Mouse (Mus musculus): ENCODE data around the gene Mthfr.
A peak's percentile ranks its signal among the peaks of the same experiment; 100 is the strongest.

Gene Mthfr

GRCm38 (mm10) chr4:148038600-148039253 lies at the start of gene Mthfr, which contains the start of gene Clcn6:
Gene Mthfr, plus strand, starts transcription at chr4:148039077.
Gene Clcn6, minus strand, starts transcription at chr4:148038821.
- peak; percentile 99 for DNase-seq (ENCODE audit: low read depth)

- no peak for DNase-seq (ENCODE audit: low read depth)
Measured at GRCm38 (mm10) chr4:147993571-147994095, 45.2 kb upstream of the Mthfr start.

GRCm38 (mm10) chr4:147995311-147995710 lies 43.6 kb upstream of the Mthfr start:
- no peak for DNase-seq (ENCODE audit: low read depth)

- no peak for DNase-seq (ENCODE audit: low read depth)
Measured at GRCm38 (mm10) chr4:148000202-148000772, 38.6 kb upstream of the Mthfr start, which contains the start of gene Nppa. Gene Nppa, plus strand, starts transcription at chr4:148000722.

GRCm38 (mm10) chr4:148001013-148001789 lies 37.7 kb upstream of the Mthfr start:
- DNase-seq (ENCODE audit: low read depth), result no peak

GRCm38 (mm10) chr4:148001866-148002265 lies 37.0 kb upstream of the Mthfr start:
- no peak for DNase-seq (ENCODE audit: low read depth)

- DNase-seq (ENCODE audit: low read depth), result no peak
Measured at GRCm38 (mm10) chr4:148004361-148004760, 34.5 kb upstream of the Mthfr start.

GRCm38 (mm10) chr4:148008412-148008811 lies 30.5 kb upstream of the Mthfr start:
- DNase-seq (ENCODE audit: low read depth), result peak; percentile 8

GRCm38 (mm10) chr4:148009641-148010040 lies 29.2 kb upstream of the Mthfr start:
- no peak for DNase-seq (ENCODE audit: low read depth)

GRCm38 (mm10) chr4:148011332-148011731 lies 27.5 kb upstream of the Mthfr start:
- DNase-seq (ENCODE audit: low read depth), result no peak

GRCm38 (mm10) chr4:148012216-148012615 lies 26.7 kb upstream of the Mthfr start:
- no peak for DNase-seq (ENCODE audit: low read depth)

- no peak for DNase-seq (ENCODE audit: low read depth)
Measured at GRCm38 (mm10) chr4:148015418-148015817, 23.5 kb upstream of the Mthfr start.

GRCm38 (mm10) chr4:148016981-148017380 lies 21.9 kb upstream of the Mthfr start:
- DNase-seq (ENCODE audit: low read depth), result no peak

GRCm38 (mm10) chr4:148018410-148018809 lies 20.5 kb upstream of the Mthfr start:
- DNase-seq (ENCODE audit: low read depth), result no peak

- DNase-seq (ENCODE audit: low read depth), result no peak
Measured at GRCm38 (mm10) chr4:148024003-148024402, 14.9 kb upstream of the Mthfr start.

- no peak for DNase-seq (ENCODE audit: low read depth)
Measured at GRCm38 (mm10) chr4:148029297-148029696, 9.6 kb upstream of the Mthfr start.

GRCm38 (mm10) chr4:148030506-148030905 lies 8.4 kb upstream of the Mthfr start:
- DNase-seq (ENCODE audit: low read depth), result no peak

- DNase-seq (ENCODE audit: low read depth), result peak; percentile 32
Measured at GRCm38 (mm10) chr4:148033858-148034410, 4.9 kb upstream of the Mthfr start.

GRCm38 (mm10) chr4:148035440-148035839 lies 3.4 kb upstream of the Mthfr start:
- DNase-seq (ENCODE audit: low read depth), result no peak

GRCm38 (mm10) chr4:148038079-148038599 lies 738 bp upstream of the Mthfr start:
- DNase-seq (ENCODE audit: low read depth), result no peak

- DNase-seq (ENCODE audit: low read depth), result no peak
Measured at GRCm38 (mm10) chr4:148039254-148040028, 564 bp downstream of the Mthfr start.

Measured in naive thymus-derived CD4-positive, alpha-beta T cell, adult 2 months (primary cell).